Mouse (Mus musculus) embryonic facial prominence, embryonic 12.5 days (tissue): ENCODE data around the gene Creb3l4. TPM values are rescaled to one million over a fixed set of nuclear protein-coding genes. Genes with fewer than 3 reads are reported as not detected.
"Not testable (repeated sequence)": the region's sequence is repeated elsewhere in the genome, so short reads cannot be mapped to it uniquely, and the experiment has no call there.

ENCODE experiments used
- ATAC-seq: fragments of 200-750 bp; cut with Nextera tagmentation; 2 replicates; pipeline ENCODE4 v1.8.0; 2017; ENCODE audit not compliant: insufficient number of reproducible peaks, insufficient read depth, low FRiP score, low TSS enrichment
- H3K27ac ChIP-seq: fragments of 300-500 bp; sonication (generic); 2 replicates; pipeline ENCODE4 v1.5.1; 2016; ENCODE audit warnings: mild to moderate bottlenecking
- H3K27me3 ChIP-seq: fragments of 300-500 bp; sonication (generic); 2 replicates; pipeline ENCODE4 v1.6.1; 2016; ENCODE audit warnings: mild to moderate bottlenecking, moderate library complexity
- H3K36me3 ChIP-seq: fragments of 300-500 bp; sonication (generic); 2 replicates; pipeline ENCODE4 v1.6.1; 2016; ENCODE audit warnings: mild to moderate bottlenecking
- H3K4me1 ChIP-seq: fragments of 300-500 bp; sonication (generic); 2 replicates; pipeline ENCODE4 v1.6.1; 2016
- H3K4me2 ChIP-seq: fragments of 300-500 bp; sonication (generic); replicated peaks from 2 replicates; pipeline ENCODE4 v1.6.1; 2016; ENCODE audit warnings: mild to moderate bottlenecking, moderate library complexity
- H3K4me3 ChIP-seq: fragments of 300-500 bp; sonication (generic); 2 replicates; pipeline ENCODE4 v1.5.1; 2016; ENCODE audit warnings: mild to moderate bottlenecking
- H3K9ac ChIP-seq: fragments of 300-500 bp; sonication (generic); 2 replicates; pipeline ENCODE4 v1.6.1; 2016; ENCODE audit warnings: mild to moderate bottlenecking, moderate library complexity
- H3K9me3 ChIP-seq: fragments of 300-500 bp; sonication (generic); 2 replicates; pipeline ENCODE4 v1.6.1; 2016; ENCODE audit warnings: mild to moderate bottlenecking, moderate library complexity
- WGBS: fragments of 180-500 bp; shearing (Covaris S2); methylation state at CpG from one replicate; pipeline ENCODE4 v1.1.7; 2016; 5-methylcytosine and 5-hydroxymethylcytosine counted together
- polyA plus RNA-seq: library from polyadenylated mRNA; unstranded; fragments of >200 nt; fragmentation: Nextera tagmentation; extraction: Ambion mirVana; gene quantifications from 2 replicates; pipeline ENCODE4 v1.2.1, GENCODE M21; 2016

Creb3l4 gene
- polyA plus RNA-seq, 1 experiment from 2014 or later, result 8.5 TPM

DNA sequence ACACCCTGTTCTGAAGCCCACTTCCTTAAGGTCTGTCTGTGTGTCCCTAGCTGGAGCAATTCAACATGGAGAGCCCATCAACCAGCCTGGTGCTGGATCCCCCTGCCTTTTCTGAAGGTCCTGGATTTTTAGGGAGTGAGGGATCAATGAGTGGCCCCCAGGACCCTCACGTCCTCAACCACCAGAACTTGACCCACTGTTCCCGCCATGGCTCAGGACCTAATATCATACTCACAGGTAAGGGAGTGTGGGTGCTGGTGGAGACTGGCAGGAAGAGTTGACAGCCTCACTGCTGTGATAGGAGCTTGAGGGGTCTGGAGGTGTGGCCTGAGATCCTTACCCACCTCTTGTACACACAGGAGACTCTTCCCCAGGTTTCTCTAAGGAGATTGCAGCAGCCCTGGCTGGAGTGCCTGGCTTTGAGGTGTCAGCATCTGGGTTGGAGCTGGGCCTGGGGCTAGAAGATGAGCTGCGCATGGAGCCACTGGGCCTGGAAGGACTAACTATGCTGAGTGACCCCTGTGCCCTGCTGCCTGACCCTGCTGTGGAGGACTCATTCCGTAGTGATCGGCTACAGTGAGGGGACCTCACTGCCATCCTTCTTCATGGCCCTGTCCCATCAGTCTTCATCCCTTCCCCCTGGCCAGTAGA lies 19.9 kb upstream of the Creb3l4 start:
- H3K27me3 ChIP-seq, result no peaks in the 10 kb centered on the region
- H3K4me3 ChIP-seq, result no peak overlapping the region
- peaks cover 13% of the 10 kb centered on the region for H3K4me1 ChIP-seq
- WGBS, result 83% methylated on average over 5 of the region's 5 CpGs
- no peak overlapping the region for H3K4me2 ChIP-seq
- no peak overlapping the region for H3K27ac ChIP-seq
- no peak for ATAC-seq
- no peaks in the 10 kb centered on the region for H3K9me3 ChIP-seq
- H3K9ac ChIP-seq, result no peak overlapping the region
- H3K36me3 ChIP-seq, result peaks cover 54% of the 10 kb centered on the region

DNA sequence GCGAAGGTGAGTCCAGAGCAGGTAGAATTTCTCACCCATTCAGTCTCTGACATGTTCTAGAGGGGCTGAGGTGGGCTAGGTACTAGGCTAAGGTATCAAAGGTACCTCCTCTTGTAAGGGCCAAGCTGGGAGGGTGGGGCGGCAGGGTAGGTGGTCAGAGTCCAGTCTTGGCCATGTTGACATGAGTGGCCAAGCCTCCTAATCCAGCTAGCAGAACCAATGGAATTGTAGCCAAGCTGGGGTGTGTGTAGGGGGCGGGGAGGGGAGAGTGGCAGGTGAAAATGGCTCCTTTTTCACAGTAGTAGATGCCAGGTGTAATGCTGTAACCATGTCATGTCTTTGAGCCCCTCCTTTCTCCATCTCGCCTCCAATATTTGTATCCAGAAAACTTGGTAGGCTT lies 15.2 kb upstream of the Creb3l4 start:
- WGBS, result 95% methylated on average over 4 of the region's 4 CpGs
- peaks cover 60% of the 10 kb centered on the region for H3K36me3 ChIP-seq
- no peak for ATAC-seq
- no peak overlapping the region for H3K4me3 ChIP-seq
- H3K4me1 ChIP-seq, result peaks cover 17% of the 10 kb centered on the region
- no peak overlapping the region for H3K9ac ChIP-seq
- H3K27ac ChIP-seq, result no peak overlapping the region
- no peaks in the 10 kb centered on the region for H3K27me3 ChIP-seq
- H3K4me2 ChIP-seq, result no peak overlapping the region
- no peaks in the 10 kb centered on the region for H3K9me3 ChIP-seq

DNA sequence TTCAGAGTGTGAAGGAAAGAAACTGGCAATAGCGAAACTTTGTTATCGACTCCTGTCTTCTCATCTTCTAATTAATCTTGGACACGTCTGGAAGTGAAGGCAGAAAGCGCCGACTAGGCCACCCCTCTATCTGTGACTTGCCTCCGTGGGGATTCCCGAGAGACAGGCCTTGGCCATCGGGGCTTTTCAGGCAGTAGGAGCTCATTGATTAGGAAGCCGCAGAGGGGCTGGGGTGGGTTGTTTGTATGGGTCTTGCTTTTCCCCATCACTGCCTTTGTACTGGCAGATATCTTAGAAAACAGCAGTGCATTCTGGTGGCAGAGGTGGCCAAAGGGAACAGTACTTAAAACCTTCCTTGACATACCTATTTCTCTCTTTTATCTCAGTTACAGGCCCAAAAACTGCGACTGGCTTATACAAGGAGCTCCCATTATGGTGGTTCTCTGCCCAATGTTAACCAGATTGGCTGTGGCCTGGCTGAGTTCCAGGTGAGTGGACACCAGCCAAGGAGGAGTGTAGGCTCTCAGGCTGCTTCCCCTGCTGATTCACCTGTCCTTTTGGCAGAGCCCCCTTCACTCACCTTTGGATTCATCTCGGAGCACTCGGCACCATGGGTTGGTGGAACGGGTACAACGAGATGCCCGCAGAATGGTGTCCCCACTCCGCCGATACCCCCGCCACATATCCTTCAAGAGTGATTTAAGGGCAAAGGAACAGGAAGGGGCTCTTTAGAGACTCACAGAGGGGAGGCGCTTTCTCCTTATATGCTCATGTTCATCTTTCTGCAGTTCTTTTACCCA lies 13.6 kb upstream of the Creb3l4 start:
- WGBS, result 93% methylated on average over 19 of the region's 19 CpGs
- Histone ChIP-seq H3K9me3 (no peaks in the 10 kb centered on the region), H3K4me3 (no peak overlapping the region), H3K36me3 (peaks cover 44% of the 10 kb centered on the region), H3K4me1 (peaks cover 18% of the 10 kb centered on the region), H3K27ac (no peak overlapping the region), H3K27me3 (no peaks in the 10 kb centered on the region), H3K9ac (no peak overlapping the region), H3K4me2 (no peak overlapping the region)
- no peak for ATAC-seq

DNA sequence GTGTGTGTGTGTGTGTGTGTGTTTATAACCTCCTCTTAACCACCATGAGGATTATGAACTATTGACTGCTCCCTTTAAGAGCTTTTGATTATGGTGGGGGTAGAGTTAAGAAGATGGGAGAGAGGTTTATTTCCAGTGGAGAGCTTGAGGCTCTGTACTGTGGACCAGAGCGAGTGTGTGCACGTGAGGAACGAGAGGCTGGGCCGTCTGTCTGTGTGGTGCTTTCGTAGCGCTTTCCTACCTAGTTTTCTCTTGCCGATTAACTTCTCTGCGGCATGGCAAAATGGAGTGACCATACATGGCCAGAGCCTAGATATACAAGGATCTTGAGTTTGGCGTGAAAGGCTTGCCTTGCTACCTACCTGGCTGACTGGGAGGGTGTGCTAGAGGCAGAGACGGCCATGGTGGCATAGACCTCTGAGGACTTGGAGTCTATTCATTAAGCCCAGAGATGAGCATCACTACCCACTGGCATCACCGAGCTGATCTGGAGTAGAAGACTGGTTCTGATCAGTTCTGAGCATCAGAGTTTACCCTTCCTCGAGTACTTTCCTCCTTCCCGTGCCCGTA lies 12.6 kb upstream of the Creb3l4 start:
- 94% methylated on average over 14 of the region's 14 CpGs for WGBS
- Histone ChIP-seq H3K27ac (no peak overlapping the region), H3K4me1 (peaks cover 18% of the 10 kb centered on the region), H3K27me3 (no peaks in the 10 kb centered on the region), H3K4me3 (no peak overlapping the region), H3K9ac (no peak overlapping the region), H3K4me2 (peak overlapping the region; percentile 81), H3K36me3 (peaks cover 43% of the 10 kb centered on the region), H3K9me3 (no peaks in the 10 kb centered on the region)
- no peak for ATAC-seq

DNA sequence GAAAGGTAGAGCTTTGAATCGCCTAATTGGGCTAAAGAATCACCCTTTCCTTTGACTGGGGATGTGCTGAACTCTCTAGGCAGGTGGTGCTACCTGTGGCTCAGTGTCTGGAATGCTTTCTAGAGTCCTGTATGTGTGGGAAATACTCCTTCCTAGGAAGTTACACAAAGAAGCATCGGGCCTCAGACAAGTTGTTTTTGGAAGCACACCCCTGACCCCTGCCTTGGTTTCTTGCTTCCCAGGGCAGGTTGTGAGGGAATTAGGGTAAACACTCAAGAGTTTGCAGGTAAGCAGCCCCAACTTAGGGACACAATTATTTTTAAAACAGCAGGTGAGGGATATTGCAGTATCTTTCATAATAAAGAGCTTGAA lies 11.9 kb upstream of the Creb3l4 start:
- peak overlapping the region; percentile 81 for H3K4me2 ChIP-seq
- peak overlapping the region; percentile 79; the same call in 1 of the 2 replicates for H3K27ac ChIP-seq
- H3K36me3 ChIP-seq, result peaks cover 42% of the 10 kb centered on the region
- 23% methylated on average over 2 of the region's 2 CpGs for WGBS
- peak overlapping the region; percentile 88 for H3K4me3 ChIP-seq
- H3K27me3 ChIP-seq, result no peaks in the 10 kb centered on the region
- no peak for ATAC-seq
- H3K9me3 ChIP-seq, result no peaks in the 10 kb centered on the region
- peak overlapping the region; percentile 88 for H3K9ac ChIP-seq
- H3K4me1 ChIP-seq, result peaks cover 18% of the 10 kb centered on the region

DNA sequence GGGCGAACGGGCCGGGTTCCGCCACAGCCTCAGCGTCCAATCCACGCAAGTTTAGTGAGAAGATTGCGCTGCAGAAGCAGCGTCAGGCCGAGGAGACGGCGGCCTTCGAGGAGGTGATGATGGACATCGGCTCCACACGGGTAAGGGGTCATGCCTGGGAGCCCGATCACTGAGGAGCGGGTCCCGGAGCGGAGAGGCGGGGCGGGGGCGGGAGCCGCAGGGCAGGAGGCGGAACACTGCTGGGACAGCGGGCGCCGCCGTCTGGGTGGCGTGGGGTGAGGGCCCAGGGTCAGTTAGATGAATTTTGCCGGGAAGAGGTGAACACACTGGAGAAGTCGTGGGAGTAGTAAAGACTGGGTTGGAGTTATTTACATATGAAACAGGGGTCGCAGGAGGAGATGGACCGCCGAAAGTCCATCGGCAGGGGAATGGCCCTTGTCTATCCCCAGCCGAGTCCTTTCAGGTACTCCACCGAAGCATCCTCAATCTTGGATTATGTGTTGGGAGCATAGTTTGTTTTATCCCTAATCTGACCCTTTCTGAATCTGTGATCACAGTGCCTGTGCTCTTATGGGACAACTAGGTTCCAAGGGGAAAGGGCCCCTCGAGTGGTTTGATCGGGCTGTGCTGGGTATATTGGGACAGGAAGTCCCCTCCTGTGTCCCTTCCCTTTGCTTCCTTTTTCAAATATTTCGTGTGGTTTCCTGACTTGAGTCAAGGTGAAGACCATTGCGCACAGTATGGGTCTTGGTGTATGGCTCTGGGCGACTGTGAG lies 11.3 kb upstream of the Creb3l4 start:
- peak overlapping the region; percentile 79 for H3K27ac ChIP-seq
- no peaks in the 10 kb centered on the region for H3K9me3 ChIP-seq
- H3K27me3 ChIP-seq, result no peaks in the 10 kb centered on the region
- H3K4me3 ChIP-seq, result peak overlapping the region; percentile 88
- peak overlapping the region; percentile 81 for H3K4me2 ChIP-seq
- peak overlapping the region; percentile 88 for H3K9ac ChIP-seq
- peaks cover 37% of the 10 kb centered on the region for H3K36me3 ChIP-seq
- peak; percentile 58 for ATAC-seq
- 1% methylated on average over 41 of the region's 41 CpGs for WGBS
- peaks cover 18% of the 10 kb centered on the region for H3K4me1 ChIP-seq

DNA sequence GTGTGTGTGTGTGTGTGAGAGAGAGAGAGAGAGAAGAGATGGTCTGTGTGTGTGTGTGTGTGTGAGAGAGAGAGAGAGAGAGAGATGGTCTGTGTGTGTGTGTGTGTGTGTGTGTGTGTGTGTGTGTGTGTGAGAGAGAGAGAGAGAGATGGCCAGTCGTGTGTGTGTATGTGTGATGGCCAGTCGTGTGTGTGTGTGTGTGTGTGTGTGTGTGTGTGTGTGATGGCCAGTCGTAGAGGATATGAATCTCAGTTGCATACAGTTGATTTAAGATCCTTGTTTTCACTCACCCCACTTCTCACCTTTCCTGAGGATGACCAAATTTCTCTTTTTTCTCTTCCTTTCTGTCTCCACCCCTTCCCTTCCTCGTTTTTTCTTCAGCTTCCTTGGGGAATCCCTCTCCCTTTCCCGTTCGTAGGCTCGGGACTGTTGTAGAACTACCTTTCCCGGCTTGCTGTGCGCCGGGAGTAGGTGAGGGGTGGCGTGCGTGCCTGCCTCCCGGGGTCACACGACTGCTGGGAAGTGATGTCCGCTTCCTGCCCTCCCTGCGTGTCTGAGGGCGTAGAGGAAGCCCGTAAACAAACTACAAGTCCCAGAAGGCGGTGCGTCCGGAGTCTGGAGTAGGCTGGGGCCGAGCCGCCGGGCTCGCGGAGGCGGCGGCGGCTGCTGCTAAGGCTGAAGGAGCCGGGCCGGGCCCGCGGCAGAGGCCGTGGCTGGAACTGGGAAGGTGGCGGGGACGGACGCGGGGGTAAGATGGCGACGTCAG lies 10.5 kb upstream of the Creb3l4 start, which contains the start of gene Crtc2:
TSS of gene Crtc2 (plus strand) at position 511 of the 766 bp plus-strand sequence.
- Histone ChIP-seq H3K4me2 (peak within 1 kb of the TSS; percentile 81), H3K27me3 (no peaks in the 10 kb centered on the region), H3K4me3 (peak within 1 kb of the TSS; percentile 88), H3K4me1 (peaks cover 26% of the 10 kb centered on the region), H3K36me3 (peaks cover 29% of the 10 kb centered on the region), H3K9ac (peak within 1 kb of the TSS; percentile 88), H3K27ac (peak within 1 kb of the TSS; percentile 79), H3K9me3 (no peaks in the 10 kb centered on the region)
- WGBS, result under 1% methylated on average over 38 of the region's 40 CpGs
- ATAC-seq, result peak; percentile 96

DNA sequence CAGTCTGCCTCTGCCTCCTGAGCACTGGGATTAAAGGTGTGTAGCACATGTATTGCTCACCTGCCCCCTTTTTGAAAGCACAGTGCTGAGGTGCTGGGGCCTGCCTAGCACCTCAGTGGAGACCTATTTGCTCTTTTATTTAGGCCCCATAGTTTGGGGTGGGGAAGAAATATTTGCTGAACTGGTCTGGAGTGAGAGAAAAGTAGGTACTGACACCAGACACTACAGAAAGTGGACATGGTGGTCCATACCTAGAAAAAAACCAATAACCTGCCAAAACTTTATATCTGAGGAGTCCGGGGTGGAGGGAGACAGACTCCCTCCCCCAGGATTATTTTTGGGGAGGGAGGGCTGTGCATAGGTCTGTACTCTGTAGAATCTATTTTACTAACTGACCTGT lies 9.9 kb upstream of the Creb3l4 start:
- H3K9me3 ChIP-seq, H3K27me3 ChIP-seq, H3K27ac ChIP-seq, H3K4me2 ChIP-seq, H3K9ac ChIP-seq: not testable (repeated sequence)
- H3K4me1 ChIP-seq, result peaks cover 29% of the 10 kb centered on the region
- H3K36me3 ChIP-seq, result peaks cover 24% of the 10 kb centered on the region
- peak overlapping the region; percentile 88; the same call in 1 of the 2 replicates for H3K4me3 ChIP-seq
- peak; percentile 3; the same call in 1 of the 2 replicates for ATAC-seq
- 95% methylated on average over 1 of the region's 1 CpGs for WGBS

DNA sequence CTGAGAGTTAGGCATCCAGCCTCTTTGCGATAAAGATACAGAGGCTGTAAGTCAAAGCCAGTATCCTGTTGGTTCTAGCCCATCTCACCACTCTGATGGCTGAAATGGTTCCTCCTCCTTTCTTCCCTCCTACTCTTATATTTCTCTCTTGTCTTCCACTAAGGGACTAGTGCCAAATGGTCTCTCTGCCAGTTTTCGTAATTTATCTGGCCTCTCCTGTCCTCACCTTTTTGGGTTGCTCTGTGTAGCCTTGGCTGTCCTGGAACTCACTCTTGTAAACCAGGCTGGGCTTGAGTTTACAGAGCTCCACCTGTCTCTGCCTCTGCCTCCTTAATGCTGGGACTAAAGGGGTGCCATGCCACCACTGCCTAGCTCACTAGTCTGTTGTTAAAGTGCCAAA lies 9.3 kb upstream of the Creb3l4 start:
- H3K9ac ChIP-seq, ATAC-seq, H3K9me3 ChIP-seq, H3K4me2 ChIP-seq, H3K27me3 ChIP-seq, H3K27ac ChIP-seq, H3K4me3 ChIP-seq: not testable (repeated sequence)
- Histone ChIP-seq H3K4me1 (peaks cover 30% of the 10 kb centered on the region), H3K36me3 (peaks cover 23% of the 10 kb centered on the region)
- 92% methylated on average over 2 of the region's 2 CpGs for WGBS

DNA sequence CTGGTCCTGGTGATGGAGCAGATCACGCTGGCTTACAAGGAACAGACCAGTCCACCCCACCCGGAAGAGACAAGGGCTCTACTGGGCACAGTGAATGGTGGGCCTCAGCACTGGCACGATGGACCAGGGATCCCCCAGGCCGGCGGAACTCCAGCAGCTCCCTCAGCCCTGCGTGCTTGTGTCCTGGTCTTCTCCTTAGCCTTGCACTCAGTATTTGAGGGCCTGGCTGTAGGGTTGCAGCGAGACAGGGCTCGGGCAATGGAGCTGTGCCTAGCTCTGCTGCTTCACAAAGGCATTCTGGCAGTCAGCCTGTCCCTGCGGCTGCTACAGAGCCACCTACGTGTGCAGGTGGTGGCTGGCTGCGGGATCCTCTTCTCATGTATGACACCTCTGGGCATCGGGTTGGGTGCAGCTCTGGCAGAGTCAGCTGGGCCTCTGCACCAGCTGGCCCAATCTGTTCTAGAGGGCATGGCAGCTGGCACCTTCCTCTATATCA lies 8.5 kb upstream of the Creb3l4 start:
- Histone ChIP-seq H3K4me1 (peaks cover 32% of the 10 kb centered on the region), H3K36me3 (peaks cover 16% of the 10 kb centered on the region)
- not testable (repeated sequence) for H3K4me3 ChIP-seq, H3K27ac ChIP-seq, H3K9me3 ChIP-seq, ATAC-seq, H3K27me3 ChIP-seq, H3K4me2 ChIP-seq, H3K9ac ChIP-seq
- 94% methylated on average over 9 of the region's 12 CpGs for WGBS

DNA sequence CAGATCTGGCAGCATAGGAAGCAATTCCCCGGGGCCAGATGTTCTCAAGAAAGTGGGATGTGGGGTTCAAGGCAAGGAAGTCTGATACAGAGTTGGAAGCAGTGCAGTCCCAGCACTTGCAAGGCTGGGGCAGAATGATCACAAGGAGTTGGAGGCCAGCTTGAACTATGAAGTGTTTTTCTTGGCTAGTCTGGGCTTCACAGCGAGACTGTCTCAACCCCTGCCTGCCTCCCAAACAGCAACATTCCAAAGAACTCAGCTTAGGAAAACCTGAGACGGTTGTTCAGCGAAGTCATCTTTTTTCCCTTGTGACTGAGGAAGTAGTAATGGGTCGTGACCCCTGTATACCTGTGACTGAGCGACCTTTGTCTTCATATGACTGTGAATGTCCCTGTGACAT lies 7.5 kb upstream of the Creb3l4 start:
- no peak overlapping the region for H3K27ac ChIP-seq
- no peaks in the 10 kb centered on the region for H3K27me3 ChIP-seq
- no peak for ATAC-seq

More for the DNA sequence above, 7.5 kb upstream of the Creb3l4 start:
- H3K4me3 ChIP-seq, result no peak overlapping the region
- peaks cover 16% of the 10 kb centered on the region for H3K36me3 ChIP-seq
- H3K9ac ChIP-seq, result no peak overlapping the region
- H3K4me1 ChIP-seq, result peaks cover 27% of the 10 kb centered on the region
- H3K4me2 ChIP-seq, result no peak overlapping the region
- 84% methylated on average over 6 of the region's 6 CpGs for WGBS
- no peaks in the 10 kb centered on the region for H3K9me3 ChIP-seq
